Mouse (Mus musculus): ENCODE data around the gene Gtf2e1. TPM values are rescaled to one million over a fixed set of nuclear protein-coding genes. Genes with fewer than 3 reads are reported as not detected.

The Gtf2e1 gene
- total and polyA plus RNA-seq, 2 experiments from 2014 or later = 20.3 to 24.1 TPM

DNA sequence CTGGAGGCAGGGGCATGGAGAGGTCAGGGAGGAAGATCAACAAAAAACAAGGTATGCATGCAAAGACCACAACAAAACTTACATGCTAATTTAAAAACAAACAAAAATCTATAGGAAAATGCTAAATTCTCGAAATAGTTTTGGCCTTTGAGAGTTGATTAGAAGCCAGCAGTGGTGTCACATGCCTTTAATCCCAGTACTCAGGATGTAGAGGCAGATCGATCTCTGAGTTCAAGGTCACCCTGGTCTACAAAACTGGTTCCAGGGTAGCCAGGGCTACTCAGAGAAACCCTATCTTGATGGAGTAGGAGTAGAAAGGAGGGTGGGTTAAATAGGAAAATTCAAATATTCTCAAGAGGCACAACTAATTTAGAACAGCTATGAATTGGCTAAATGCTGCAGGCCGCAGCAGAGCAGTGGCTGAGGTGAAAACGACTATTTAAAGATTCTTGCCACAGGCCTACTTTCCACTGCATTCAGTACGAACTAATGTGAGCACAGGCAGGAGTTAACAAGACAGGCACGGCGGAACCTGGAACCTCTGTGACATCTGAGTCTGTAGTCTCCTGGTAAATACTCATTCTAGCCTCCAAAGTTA lies 17.4 kb downstream of the Gtf2e1 start:
- no peak for TF ChIP-seq CTCF (IDR thresholded peaks at IDR 0.05)
- Histone ChIP-seq H3K4me2 (ENCODE audit: low read depth, low read length, poor library complexity, severe bottlenecking) (no peak overlapping the region), H3K4me1 (ENCODE audit: insufficient read depth, low read length) (no peaks in the 10 kb centered on the region), H3K36me3 (ENCODE audit: insufficient read depth, low read length) (peaks cover 14% of the 10 kb centered on the region), H3K9me3 (ENCODE audit: low read length) (no peaks in the 10 kb centered on the region), H3K4me3 (ENCODE audit: low read depth, low read length) (no peak overlapping the region), H3K27ac (ENCODE audit: low read depth, low read length) (no peak overlapping the region), H3K27me3 (ENCODE audit: insufficient read depth, low read length) (no peaks in the 10 kb centered on the region), H3K9ac (replicated peaks; ENCODE audit: low read length, poor library complexity, severe bottlenecking) (no peak overlapping the region)
- WGBS = 89% methylated on average over 7 of the region's 7 CpGs
- DNase-seq (ENCODE audit: low spot score) (no peak), ATAC-seq (ENCODE audit: low FRiP score) (no peak)

DNA sequence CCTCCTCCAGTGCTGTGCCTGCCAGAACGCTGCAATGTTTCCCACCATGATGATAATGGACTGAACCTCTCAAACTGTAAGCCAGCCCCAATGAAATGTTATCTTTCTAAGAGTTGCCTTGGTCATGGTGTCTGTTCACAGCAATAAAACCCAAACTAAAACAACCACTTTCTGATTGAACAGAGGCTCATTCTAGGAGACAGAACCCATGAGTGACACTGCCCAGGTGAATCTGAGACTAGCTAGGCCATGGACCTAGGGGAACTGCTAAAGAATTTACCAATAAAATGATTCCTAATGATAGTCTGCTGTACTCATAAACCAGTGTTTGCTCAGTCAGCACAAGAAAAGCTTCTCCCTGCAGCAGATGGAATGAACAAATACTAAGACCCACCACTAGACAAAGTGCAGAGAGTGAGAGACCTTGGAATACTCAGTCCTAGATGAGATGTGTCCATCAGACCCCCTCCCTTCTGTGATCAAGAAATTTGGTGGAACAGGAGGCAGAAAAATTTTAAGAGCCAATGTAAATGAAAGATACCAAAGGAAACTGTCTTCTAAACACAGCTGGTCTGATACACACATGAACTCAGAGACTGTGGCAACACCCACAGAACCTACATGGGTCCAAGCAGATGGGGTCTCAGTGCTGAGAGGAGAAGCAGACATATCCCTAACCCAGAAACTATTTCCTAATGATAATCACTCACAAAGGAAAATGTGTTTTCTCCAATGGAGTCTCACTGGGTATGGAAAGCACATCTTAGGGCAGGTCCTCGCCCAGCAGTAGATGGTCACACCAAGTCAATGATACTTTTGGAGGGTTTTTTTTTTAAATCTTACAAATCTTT lies 19.2 kb downstream of the Gtf2e1 start:
- no peaks in the 10 kb centered on the region for H3K9me3 ChIP-seq (ENCODE audit: low read length)
- no peak overlapping the region for H3K9ac ChIP-seq (replicated peaks; ENCODE audit: low read length, poor library complexity, severe bottlenecking)
- H3K4me1 ChIP-seq (ENCODE audit: insufficient read depth, low read length) = no peaks in the 10 kb centered on the region
- no peak overlapping the region for H3K4me3 ChIP-seq (ENCODE audit: low read depth, low read length)
- no peaks in the 10 kb centered on the region for H3K27me3 ChIP-seq (ENCODE audit: insufficient read depth, low read length)
- ATAC-seq (ENCODE audit: low FRiP score) (no peak), DNase-seq (ENCODE audit: low spot score) (no peak)
- TF ChIP-seq CTCF (IDR thresholded peaks at IDR 0.05) = no peak
- WGBS = 97% methylated on average over 2 of the region's 2 CpGs
- peaks cover 16% of the 10 kb centered on the region for H3K36me3 ChIP-seq (ENCODE audit: insufficient read depth, low read length)
- no peak overlapping the region for H3K4me2 ChIP-seq (ENCODE audit: low read depth, low read length, poor library complexity, severe bottlenecking)
- H3K27ac ChIP-seq (ENCODE audit: low read depth, low read length) = no peak overlapping the region

DNA sequence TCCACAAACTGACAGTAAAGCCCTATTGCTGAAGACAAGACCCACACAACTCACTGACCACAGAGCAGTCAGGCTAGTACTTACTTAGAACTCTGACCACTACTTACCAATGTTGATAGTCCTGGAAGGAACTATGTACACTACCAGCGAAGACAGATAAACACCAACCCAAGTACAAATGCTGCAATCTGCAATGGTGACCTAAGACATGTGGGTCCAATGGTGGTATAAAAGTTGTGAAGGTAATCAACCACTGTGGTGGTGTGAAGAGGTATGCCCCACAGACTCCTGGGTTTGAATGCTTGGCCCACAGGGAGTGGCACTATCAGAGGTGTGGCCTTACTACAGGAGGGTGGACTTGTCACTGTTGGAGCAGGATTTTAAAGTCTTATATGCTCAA lies 19.9 kb downstream of the Gtf2e1 start:
- no peak overlapping the region for H3K27ac ChIP-seq (ENCODE audit: low read depth, low read length)
- no peaks in the 10 kb centered on the region for H3K9me3 ChIP-seq (ENCODE audit: low read length)
- WGBS = 100% methylated on average over 1 of the region's 1 CpGs
- no peak overlapping the region for H3K4me2 ChIP-seq (ENCODE audit: low read depth, low read length, poor library complexity, severe bottlenecking)
- no peak for TF ChIP-seq CTCF (IDR thresholded peaks at IDR 0.05)
- DNase-seq (ENCODE audit: low spot score) (no peak), ATAC-seq (ENCODE audit: low FRiP score) (no peak)
- no peak overlapping the region for H3K4me3 ChIP-seq (ENCODE audit: low read depth, low read length)
- no peaks in the 10 kb centered on the region for H3K27me3 ChIP-seq (ENCODE audit: insufficient read depth, low read length)
- peaks cover 17% of the 10 kb centered on the region for H3K36me3 ChIP-seq (ENCODE audit: insufficient read depth, low read length)
- no peaks in the 10 kb centered on the region for H3K4me1 ChIP-seq (ENCODE audit: insufficient read depth, low read length)
- H3K9ac ChIP-seq (replicated peaks; ENCODE audit: low read length, poor library complexity, severe bottlenecking) = no peak overlapping the region

DNA sequence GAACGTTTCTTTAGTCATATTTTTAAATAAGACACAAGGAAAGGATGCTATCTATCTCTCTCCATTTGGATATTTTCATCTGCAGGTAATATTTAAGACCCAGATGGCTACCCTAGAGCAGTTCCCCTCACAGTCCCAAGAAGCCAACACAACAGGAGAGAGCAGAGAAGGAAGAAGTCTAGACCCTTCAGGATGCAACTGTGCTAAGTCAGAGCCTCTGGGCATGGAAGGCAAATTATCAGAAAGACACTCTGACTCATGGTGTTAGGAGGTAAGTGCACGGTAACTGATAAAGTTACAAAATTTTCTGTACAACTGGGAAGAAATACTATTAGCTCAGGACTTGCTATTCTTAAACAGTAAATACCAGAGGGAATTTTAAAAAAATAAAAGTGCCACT lies 20.9 kb downstream of the Gtf2e1 start:
- no peaks in the 10 kb centered on the region for H3K4me1 ChIP-seq (ENCODE audit: insufficient read depth, low read length)
- H3K27me3 ChIP-seq (ENCODE audit: insufficient read depth, low read length) = no peaks in the 10 kb centered on the region
- WGBS = 79% methylated on average over 2 of the region's 2 CpGs
- H3K27ac ChIP-seq (ENCODE audit: low read depth, low read length) = no peak overlapping the region
- H3K9ac ChIP-seq (replicated peaks; ENCODE audit: low read length, poor library complexity, severe bottlenecking) = no peak overlapping the region
- ATAC-seq (ENCODE audit: low FRiP score) (no peak), DNase-seq (ENCODE audit: low spot score) (no peak)
- no peak overlapping the region for H3K4me2 ChIP-seq (ENCODE audit: low read depth, low read length, poor library complexity, severe bottlenecking)
- no peaks in the 10 kb centered on the region for H3K9me3 ChIP-seq (ENCODE audit: low read length)
- TF ChIP-seq CTCF (IDR thresholded peaks at IDR 0.05) = no peak
- H3K36me3 ChIP-seq (ENCODE audit: insufficient read depth, low read length) = peaks cover 18% of the 10 kb centered on the region
- no peak overlapping the region for H3K4me3 ChIP-seq (ENCODE audit: low read depth, low read length)

DNA sequence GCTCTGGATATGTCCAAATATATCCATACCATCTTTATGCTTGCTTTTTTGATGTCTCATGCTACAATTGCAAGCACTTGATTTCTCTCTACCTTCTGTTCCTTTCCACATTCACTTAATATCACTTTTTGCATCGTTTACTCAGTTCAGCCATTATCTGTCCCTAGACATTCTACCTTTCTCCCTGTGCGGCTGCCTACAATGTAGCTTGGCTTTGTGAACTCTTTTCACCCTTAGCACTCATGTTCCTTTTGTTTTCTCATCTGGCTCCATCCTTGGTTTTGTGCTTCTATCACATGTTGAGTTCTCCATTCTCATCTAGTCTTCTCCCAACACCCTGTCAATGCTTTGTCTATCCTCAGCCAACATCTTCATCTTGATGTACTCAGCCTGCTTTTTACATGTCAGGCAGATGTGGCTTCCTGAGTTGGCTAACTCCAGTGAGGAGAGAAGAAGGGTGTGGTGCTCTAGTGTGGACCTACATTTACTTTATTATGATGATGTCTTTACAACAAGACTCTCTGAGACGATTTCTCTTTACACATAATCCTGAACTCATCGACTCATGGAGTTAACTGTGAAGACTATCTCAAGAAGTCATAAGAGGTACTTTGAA lies 21.9 kb downstream of the Gtf2e1 start:
- Histone ChIP-seq H3K9me3 (ENCODE audit: low read length) (no peaks in the 10 kb centered on the region), H3K4me2 (ENCODE audit: low read depth, low read length, poor library complexity, severe bottlenecking) (no peak overlapping the region), H3K27me3 (ENCODE audit: insufficient read depth, low read length) (no peaks in the 10 kb centered on the region), H3K4me1 (ENCODE audit: insufficient read depth, low read length) (no peaks in the 10 kb centered on the region), H3K9ac (replicated peaks; ENCODE audit: low read length, poor library complexity, severe bottlenecking) (no peak overlapping the region), H3K36me3 (ENCODE audit: insufficient read depth, low read length) (peaks cover 18% of the 10 kb centered on the region), H3K4me3 (ENCODE audit: low read depth, low read length) (no peak overlapping the region), H3K27ac (ENCODE audit: low read depth, low read length) (no peak overlapping the region)
- ATAC-seq (ENCODE audit: low FRiP score) (no peak), DNase-seq (ENCODE audit: low spot score) (no peak)
- 93% methylated on average over 4 of the region's 4 CpGs for WGBS
- TF ChIP-seq CTCF (IDR thresholded peaks at IDR 0.05) = no peak
